Mouse (Mus musculus): ENCODE results near the gene Grin2b.
"Not testable (repeated sequence)": the region's sequence is repeated elsewhere in the genome, so short reads cannot be mapped to it uniquely, and the experiment has no call there.

Gene Grin2b

DNA sequence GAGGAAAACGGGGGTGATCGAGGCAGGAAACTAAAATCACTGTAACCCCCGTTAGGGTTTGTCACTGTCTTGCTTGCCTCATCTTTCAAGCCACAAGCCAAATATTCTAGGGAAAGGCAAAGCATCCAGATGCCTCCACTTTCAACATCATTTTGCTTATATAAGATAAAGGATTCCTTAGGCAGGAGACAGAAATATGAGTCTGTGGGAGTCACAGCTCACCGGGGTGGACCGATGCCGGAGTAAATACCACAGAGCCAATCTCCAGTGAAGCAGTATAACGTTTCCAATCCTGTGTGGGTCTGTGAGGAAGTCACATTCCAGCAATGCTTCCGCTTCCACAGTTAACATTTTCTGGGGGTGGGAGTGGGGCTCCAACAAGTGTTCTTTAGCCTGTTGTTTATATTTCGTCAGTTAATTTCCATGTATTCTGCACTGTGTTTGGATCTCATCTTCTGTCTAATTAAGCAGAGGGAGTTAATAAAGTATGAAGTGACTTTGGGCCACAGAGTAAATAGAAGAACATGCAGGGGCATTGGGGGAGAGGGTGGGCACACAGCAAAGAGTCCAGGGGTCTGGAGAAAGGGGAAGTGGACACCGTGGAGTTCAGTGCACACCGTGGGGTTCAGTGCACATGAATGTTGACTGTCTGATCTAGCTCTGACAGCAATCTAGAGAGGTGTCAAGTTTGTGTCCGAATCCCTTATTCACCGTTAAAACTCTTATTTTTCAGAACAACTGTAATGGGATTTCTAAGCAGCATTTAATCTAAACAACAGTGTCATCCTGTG, 374.9 kb downstream of the Grin2b start:
- DNase-seq (ENCODE audit: low read depth, low spot score) = no peak

DNA sequence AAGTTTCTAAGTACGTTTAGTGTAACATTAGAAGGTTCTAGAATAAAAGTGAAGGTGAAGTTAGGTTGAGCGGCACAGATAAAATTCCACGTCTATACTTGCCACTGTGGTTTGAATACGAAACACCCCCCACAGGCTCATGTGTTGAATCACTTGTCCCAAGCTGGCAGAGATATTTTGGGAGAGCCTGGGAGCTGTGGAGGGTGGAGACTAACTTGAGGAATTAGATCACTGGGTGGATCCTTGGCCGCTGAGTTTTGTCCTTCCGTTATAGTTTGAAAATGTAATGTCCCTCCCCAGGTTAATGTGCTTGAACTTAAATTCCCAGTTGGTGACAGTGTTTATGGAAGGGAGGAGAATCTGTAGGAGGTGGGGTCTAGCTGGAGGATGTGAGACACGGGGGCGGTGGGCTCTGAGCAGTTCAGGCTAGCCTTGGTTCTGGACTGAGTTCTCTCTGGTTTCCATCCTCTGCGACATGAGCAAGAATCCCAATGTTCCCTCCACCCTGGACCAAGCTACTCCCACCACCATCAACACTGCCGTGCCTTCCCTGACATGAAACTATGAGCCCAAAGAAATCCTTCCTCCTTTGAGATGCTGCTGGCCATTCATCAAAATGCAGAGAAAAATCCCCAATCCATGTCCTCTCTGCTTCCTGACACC, 375.8 kb downstream of the Grin2b start:
- no peak for DNase-seq (ENCODE audit: low read depth, low spot score)

DNA sequence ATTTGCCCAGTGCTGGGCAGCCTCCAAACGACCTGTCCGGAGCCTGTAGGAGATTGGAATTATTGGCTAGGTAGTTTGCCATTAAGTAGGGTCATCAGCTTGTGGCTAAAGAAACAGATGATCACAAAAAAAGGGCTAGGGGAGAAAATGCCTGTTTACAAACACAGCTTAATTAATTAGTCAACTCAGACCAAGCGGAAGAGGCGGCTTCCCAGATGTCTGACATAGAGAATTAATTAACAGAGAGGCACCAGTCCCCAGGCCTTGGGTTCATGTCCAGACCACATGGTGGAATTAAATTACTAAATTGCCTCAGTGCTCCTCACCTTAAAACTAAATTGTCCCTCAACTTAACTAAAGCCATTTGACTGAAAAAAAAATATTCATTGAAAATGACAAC, 376.4 kb downstream of the Grin2b start:
- DNase-seq (ENCODE audit: low read depth, low spot score) = no peak

DNA sequence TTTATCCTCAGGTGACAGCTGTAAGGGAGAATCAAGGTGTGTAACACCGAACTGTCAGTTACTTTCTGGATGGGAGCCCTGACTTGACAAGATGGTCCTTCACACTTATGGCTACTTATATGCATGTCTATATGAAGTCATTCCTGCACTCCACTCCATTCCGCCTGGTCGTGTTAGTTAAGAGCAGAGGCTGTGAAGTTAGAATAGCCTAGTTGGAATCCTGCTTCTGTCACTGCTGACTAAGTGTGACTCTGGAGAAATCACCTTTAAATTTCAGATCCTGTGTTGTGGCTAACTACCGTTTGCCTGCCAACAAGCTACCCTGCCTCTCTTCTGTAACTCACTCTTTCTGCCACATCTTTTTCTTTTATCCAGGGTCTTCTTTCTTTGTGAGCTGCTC, 381.9 kb downstream of the Grin2b start:
- no peak for DNase-seq (ENCODE audit: low read depth, low spot score)

DNA sequence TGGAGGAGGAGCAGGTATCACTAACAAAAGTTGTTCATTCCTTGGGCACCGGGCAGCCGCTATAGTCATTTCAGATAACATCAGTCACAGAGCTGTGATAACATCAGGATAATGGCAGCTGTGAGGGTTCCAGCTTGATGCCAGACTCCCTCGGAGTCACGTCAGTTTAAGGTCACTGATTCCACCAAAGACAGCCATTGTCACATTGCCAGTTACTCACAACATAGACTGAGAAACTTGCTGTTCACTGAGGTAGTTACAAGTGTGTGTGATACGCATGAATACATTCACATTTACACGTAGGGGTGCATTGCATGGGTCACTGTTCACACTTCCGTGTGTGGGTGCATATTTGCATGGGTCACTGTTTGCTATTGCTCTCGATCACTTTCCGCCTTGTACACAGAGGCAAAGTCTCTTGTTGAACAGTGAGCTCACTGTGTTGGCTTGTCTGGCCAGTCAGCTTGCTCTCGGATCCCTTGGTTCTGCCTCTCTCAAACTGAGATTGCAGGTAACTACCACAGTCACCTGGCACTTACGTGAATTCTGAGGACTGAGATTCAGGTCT, 383.6 kb downstream of the Grin2b start:
- DNase-seq (ENCODE audit: low read depth, low spot score) = no peak

DNA sequence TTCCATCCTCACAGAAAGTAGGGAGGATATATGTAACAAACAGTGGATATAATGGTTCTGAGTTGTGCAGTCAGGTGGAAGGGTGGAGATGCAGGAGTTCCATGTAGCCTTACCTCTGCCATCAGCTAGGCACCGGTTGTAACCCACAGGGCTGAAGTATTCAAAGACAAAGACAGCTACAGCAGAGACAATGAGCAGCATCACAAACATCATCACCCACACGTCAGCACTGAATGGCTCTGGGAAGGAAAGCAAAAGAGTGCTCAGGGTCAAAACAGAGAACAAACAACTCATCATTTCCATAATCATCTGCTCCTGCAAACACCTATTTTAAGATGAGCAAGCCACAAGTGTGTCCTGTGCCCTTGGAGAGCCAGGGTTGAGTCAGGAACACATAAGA, 398.6 kb downstream of the Grin2b start:
- DNase-seq (ENCODE audit: low read depth, low spot score) = no peak

DNA sequence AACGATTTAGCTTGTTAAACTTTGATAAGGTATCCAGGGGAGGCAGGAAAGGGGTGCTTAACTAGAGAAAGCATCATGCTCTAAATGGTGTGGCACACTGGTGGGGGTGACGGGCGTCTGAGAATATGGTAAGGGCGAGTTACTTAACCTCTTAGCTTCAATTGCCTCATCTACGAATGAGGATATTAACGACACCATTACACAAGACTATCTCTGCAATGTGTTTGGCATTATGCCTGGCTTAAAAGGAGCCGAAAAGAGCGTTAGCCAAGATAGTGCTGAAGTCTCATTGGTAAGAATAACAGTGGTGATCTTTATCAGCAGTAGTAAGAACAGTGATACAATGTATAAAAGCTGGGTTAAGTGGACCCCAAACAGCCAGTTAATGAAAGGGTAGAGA, 405.7 kb downstream of the Grin2b start:
- no peak for DNase-seq (ENCODE audit: low read depth, low spot score)

DNA sequence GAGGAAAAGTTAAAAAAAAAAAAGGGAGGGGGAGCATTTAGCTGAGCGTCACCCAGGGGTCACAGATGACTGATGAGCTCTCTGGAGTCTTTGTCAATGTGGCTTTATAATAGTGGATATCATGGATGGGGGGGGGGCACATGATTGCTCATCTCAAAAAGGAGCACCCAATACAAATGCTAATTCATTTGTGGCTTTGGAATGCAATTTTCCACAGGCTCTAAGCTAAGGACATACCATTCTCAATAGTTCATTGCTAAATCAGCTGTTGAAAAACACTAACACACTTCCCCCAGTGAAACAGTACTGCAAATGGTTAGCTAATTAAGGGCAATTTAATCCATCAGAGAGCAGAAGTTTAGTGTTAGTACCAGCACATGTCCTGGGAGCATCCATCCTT, 414.6 kb downstream of the Grin2b start:
- DNase-seq (ENCODE audit: low read depth, low spot score) = no peak

DNA sequence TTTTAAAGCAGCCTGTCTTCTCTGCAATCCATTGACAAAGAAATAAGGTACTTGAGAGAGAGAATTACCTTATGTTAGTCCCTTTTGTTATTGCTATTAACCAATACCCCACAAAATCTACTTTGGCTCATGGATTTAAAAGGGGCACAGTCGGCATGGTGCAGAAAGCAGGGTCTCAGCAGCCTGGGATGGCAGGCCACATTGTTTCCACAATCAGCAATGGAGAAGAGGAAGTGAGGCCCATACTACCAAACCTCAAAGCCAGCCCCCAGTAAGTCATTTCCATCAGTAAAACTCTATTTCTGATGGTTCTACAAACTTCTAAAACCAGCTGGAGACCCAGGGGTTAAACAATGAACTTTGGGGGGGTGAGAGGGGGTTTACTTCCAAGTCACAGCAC, 417.2 kb downstream of the Grin2b start:
- no peak for DNase-seq (ENCODE audit: low read depth, low spot score)

DNA sequence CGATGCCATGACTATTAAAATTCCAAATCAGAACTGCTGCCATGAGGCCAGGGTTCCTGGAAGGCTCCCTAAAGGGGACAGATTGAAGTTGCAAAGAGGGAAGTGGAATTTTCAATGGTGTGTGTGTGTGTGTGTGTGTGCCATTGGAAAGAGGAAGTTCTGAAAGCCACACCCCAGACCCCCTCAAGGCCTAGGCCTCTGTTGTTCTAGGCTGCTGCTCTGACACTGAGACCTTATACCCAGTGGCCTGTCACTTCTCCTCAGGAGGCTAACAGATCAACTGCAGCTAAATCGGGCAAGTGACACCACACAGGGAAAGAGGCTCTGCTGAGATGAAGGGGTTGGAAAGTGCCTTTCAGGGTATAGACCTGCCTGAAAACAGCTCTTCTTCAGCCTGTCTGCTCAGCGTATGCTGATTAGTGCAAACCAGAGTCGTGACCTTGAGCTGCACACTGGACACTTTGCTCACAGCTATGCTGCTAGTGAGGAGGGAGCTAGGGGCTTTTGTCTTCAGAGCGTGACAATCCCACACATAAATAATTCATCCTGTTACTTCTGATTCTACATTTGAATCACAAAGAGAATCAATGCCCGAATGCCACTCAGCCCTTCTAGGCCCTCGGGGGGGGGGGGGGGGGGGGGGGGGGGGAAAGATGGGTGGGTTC, 424.8 kb downstream of the Grin2b start:
- peak; percentile 7 for DNase-seq (ENCODE audit: low read depth, low spot score)

DNA sequence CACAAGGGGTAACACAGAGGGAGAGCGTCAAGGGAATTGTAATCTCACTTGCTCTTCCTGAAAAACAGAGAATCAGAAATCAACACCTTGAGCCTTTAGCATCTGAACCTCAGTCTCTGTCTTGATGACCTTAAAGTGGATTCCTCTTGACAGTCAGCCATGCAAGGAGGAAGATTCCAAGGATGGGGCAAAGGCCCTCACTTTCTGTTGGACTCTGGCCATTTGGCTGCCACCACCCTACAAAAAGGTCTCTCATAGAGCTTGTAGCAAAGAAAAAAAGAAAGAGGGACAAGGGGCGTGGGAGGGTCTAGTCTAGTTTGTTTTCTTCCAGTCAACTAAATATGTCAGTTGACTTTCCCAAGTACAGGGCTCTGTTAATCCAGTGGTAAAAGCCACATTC, 427.7 kb downstream of the Grin2b start:
- DNase-seq (ENCODE audit: low read depth, low spot score) = no peak

DNA sequence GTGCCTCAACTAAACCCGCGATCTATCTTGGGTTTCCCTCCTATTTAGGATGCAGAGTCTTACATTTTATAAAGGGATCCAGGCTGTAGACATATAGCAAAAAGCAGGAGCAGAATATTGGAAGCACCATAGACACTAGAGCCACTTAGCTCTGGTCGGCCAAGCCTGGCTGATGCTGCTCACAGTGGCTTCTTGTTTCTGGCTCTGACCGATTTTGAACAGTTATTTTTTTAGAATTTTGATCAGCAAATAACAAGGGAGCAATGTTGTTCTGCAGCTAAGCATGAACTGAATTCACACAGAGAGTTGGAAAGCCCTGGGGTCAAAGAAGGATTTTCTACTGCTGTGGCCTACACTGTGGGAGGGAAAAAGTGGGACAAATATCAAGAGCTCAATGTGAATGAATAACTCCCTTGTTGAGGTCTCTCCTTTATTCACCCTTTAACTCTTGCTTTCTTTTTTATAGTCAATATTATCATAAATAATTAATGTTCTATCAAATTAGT, 439.0 kb downstream of the Grin2b start:
- no peak for DNase-seq (ENCODE audit: low read depth, low spot score)

DNA sequence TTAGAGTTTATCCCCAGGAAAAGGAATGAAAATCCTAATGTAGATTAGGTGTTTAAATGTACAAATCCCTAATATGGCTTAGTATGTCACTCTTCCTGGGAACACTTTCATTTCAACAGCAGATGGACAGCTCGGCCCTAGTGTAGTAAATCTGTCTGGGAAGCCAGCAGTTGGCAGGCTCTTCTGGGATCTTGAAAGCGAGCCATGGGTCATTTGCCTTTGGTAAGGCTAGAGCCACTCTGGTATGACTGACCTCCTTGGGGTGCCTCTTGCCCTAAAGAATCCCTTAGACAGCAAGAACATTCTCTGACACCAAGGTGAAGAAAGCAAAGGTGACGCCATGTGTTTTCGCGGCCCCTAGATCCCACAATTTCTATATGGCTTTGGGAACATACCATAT, 446.2 kb downstream of the Grin2b start:
- no peak for DNase-seq (ENCODE audit: low read depth, low spot score)

DNA sequence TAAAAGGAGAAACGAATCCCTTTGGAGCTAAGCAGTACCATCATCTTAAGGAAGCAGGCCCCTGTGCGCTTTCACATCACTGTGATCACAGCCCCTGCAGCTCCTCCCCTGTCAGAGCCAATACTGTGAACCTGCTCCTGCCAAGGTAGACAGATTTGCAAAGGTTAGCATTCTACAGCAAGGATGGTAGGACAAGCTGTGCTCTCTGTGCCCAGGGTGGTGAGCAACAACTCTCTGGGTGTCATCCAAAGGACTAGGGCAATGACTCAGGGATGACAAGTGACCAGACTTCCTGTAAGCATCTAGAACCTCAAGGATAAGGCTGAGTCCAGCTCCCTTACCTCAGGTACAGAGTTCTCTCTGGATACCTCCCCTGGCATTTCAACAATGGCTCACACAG, 451.6 kb downstream of the Grin2b start:
- DNase-seq (ENCODE audit: low read depth, low spot score) = no peak

DNA sequence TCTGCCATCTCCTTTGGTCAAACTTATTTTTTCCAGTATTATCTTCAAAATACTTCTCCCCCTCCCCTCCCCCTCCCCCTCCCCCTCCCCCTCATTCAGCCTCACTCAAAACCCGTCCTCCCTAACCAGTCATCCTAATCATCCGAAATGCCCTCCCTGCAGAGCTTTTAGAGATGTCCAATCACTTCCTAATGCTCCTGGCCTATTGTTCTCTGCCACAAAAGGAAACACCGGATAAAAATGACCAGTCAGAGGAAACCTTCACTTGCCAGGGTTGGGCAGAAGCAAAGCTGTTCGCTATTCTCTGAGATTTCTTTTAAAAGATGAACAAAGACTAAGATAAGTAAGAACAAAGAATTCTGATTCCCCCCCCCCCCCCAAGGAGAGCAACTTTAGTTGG, 458.4 kb downstream of the Grin2b start:
- DNase-seq (ENCODE audit: low read depth, low spot score) = no peak

DNA sequence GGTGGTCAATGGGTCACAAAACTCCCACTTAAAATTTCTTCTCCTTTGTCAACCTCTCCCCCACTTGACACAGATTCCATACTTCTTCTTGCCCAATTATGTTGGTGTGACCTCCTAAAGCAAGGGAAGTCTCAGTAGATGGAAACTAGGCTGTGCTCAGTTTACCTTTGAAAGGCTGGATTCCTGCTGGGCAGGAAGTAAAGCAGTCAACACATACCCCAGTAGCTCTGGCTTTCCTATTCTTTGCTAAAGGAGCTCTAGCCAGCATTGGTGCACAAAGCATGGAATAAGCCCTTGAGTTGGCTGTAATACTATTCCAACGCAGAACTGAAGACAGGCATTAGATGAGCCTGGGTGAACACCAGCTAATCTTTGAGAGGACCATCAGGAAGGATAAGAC, 459.1 kb downstream of the Grin2b start:
- no peak for DNase-seq (ENCODE audit: low read depth, low spot score)

DNA sequence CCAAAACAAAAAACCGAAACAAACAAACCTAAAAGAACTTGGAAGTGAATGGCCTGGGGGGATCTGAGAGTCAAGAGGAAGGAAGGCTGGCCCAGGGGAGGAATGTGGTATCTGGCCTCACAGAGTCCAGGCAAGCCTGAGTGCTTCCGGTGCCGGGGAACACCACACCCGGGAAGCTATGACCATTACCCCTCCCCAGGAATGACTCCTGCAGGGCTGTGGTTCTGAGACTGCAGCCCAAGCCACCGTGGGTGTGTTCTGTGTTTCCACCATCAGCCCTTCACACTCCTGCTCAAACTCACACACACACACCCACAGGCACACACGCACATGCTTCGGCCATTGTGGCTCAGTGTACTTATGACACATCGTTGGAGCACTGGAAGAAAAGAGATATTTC, 459.6 kb downstream of the Grin2b start:
- no peak for DNase-seq (ENCODE audit: low read depth, low spot score)

DNA sequence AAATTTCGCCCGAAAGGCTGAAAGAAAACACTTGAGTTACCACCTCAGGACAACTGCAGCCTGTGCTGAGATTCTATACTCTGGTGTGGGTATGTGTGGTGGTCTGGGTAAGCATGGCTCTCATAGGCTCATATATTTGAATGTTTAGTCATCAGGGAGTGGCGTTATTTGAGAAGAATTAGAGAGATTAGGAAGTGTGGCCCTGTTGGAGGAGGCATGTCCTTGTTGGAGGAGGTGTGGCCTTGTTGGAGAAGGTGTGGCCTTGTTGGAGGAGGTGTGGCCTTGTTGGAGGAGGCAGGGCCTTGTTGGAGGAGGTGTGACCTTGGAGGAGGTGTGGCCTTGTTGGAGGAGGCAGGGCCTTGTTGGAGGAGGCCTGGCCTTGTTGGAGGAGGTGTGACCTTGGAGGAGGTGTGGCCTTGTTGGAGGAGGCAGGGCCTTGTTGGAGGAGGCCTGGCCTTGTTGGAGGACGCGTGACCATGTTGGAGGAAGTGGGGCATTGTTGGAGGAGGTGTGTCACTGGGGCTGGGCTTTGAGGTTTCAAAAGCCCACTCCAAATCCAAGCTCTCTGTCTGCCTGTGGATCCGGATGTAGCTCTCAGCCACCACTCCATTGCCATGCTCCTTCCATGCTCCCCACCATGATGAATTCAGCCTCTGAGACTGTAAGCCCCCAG, 466.3 kb downstream of the Grin2b start:
- DNase-seq (ENCODE audit: low read depth, low spot score) = not testable (repeated sequence)

DNA sequence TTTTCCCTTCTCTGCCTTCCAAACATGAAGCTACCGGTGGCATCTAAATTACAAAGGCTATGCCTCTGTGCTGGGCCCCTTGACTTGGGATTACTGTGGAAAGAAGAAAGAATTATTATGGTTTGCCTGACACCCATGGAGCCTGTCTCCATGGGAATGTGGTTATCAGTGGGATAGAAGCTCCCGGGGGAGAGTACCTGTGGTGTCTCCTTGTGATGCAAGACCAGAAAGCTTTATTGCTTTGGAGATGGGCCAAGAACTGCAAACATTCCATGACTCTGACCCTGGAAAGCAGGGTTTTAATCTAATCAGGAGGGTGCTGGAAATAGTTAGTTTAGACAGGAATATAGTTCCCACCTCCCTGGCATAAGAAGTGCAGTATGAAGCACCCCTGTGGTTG, 469.7 kb downstream of the Grin2b start:
- DNase-seq (ENCODE audit: low read depth, low spot score) = no peak

DNA sequence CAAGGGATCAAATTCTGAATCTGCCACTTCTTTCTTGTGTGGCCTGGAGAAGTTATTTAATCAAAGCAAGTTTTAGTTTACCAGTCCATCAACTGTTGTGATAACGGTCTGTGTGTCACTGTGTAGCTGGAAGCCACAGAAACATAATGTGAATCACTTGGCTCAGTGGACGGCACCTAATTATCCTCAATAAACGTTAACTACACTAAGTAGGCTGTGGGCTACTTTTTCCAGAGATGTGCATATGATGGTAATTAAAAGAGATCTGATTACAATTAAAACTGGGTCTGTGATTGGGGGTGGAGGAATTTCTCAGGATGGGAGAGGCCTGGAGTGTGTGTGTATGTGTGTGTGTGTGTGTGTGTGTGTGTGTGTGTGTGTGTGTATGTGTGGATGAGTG, 471.9 kb downstream of the Grin2b start:
- no peak for DNase-seq (ENCODE audit: low read depth, low spot score)

DNA sequence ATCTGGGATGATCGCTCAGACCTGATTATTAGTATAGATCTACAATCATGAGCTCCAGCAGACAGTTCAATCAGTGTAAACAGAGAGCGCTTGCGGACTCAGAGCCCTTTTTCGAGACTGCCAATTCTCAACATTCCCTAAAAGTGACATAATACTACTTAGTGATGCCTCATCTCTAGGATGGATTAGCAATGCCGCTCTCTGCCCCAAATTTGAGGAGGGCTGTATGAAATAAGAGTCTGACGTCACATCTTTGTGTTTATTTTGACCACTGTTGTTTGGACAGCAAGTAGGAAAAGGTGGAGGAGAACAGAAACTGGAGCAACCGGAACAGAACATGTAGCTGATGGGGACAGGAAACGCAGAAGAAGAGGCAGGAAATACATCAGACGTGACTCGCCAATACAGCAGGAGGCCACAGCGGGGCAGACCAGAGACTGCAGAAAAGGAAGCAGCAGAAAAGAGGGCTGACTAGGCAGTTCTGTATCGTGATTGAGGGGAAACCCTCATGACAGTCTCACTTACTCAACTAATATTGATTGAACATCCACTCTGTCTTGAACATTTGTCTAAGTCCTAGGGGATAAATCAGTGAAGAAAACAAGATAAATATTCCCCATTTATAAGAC, 472.5 kb downstream of the Grin2b start:
- DNase-seq (ENCODE audit: low read depth, low spot score) = no peak
